Mouse (Mus musculus) retina, embryonic 14.5 days (tissue): ENCODE measurements around the gene Klrb1.
"Not testable (repeated sequence)": the region's sequence is repeated elsewhere in the genome, so short reads cannot be mapped to it uniquely, and the experiment has no call there.

Experiments
- DNase-seq: peaks from one replicate; pipeline ENCODE4 v3.0.0-alpha.2; 2015; ENCODE audit warnings: low spot score

Gene Klrb1

GRCm38 (mm10) chr6:128722959-128723358 lies at the start of gene Klrb1:
Gene Klrb1, minus strand, starts transcription at chr6:128723059.
- DNase-seq: no peak

GRCm38 (mm10) chr6:128769481-128770253 lies 46.8 kb upstream of the Klrb1 start:
- DNase-seq: peak; percentile 75

- no peak for DNase-seq
These were observed 45.2 kb upstream of the Klrb1 start for GRCm38 (mm10) chr6:128768047-128768446.

- peak; percentile 84 for DNase-seq
These were observed 43.8 kb upstream of the Klrb1 start for GRCm38 (mm10) chr6:128766486-128767254.

DNA sequence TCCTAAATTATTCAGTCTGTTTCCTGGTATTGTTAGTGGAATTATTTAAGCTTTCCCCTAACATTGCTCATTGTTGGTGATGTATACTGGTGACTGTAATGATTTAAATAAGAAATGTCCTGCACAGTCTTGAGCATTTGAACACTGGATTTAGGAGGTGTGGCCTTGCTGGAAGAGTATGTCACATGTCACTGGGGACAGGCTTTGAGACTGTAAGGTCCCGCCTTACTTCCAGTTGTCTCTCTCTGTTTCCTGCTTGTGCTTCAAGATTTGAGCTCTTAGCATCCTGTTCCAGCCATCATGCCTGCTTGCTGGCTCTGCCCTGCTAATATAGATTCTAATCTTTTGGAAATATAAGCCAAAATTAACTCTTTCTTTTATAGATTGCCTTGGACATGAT lies 42.4 kb upstream of the Klrb1 start:
- no peak for DNase-seq

DNA sequence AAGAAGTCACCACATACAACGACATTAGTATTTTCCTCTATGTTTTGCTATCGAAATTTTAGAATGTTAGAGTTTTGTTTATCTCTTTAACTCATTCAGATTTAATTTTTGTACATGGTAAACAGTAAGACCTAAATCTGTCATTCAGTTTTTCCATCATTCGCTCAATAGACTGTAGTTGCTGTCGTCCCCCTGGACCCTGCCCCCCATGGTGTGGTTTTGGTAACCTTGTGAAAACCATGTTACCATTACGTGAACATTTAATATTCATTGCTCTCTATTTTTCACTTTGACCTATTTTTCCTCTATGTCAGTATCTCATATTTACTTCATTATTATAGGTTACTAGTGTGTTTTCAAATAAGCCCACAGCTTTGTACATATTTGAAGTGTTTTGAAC lies 41.7 kb upstream of the Klrb1 start:
- no peak for DNase-seq

DNA sequence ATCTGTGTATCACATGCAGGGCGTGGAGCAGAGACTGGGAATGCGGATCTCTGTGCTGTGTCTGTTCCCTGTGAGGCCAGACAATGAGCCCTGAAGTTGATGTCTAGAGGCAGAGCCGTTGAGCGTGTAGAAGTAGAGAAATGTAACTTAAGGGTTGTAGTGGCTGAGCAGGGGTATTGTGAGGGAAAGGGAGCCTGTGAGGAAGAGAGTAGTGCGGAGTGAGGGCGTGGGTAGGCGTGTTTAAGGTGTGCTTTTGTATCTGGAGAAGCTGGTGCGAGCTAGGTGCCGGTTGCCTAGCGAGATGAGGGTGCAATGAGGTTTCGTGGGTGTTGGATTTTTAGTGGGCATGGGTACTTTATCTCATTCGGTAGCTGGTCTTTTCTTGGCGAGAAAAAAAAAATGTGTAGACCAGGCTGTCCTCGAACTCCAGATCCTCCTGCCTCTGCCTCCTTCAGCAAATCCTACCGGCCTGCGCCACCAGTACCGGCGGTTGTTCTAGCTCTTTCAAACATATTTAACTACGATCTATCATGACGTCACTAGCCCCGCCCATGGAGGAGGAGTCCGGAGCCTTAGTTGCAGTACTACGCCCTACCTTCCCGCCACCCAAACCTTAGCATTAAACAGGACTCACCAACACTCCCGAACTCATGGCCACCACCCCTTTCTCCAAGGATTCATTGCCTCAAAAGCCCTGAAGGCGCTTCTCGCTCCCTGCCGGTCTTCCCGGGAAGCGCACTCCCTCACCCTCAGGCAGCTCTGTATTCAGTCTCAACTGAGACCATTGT lies 41.1 kb upstream of the Klrb1 start:
- peak; percentile 99 for DNase-seq

DNA sequence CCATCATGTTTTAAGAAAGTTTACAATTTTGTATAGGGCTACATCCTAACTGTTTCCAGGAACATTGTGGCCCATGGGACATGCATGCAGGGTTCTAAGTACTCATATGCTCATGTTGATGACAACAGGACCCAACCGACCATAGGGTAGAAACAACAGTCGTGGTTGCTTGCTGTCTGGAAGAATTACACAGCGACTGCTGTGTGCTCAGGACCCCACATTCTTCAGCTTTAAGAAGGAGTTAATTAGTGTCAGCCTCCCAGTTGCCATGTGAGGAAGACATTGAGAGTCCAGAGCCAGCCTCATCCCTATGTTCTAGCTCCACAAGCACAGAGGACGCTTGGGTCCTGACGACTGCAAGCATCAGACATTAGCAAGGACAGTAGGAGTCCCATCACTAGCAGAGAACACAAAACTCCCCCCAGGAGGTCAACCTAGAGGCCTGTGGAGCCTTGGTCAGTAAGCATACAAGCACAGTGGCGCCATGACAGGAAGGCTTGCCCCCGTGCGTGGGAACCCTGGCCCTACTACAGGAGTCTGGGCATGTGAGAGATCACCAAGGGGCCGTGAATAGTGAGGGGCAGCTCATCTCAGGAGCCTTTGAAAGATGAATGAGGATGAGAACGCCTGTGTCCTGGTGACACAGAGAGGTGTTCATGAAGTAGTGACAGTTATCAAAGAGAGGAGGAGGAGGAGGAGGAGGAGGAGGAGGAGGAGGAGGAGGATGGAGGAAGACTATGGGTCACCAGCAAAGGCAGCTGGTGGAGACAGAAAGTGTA lies 40.2 kb upstream of the Klrb1 start:
- DNase-seq: not testable (repeated sequence)

DNA sequence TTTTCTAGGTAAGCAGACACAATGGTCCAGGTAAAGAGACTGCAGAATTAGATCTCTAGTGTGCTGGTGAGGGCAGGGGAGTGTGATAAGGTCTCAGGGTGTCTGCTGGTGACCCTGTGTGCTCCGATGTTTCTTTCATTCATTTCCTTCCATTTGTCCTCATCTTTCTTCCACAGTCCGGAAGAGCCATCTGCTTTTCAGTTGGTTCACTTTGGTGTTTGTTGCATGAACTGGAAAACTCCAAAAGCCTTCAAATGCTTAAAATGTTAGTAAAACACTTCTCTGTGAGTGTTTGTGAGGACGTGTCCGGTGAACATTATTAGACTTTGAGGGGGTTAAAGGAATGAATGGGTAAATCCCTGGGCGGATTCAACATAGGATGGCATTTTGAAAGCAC lies 38.3 kb upstream of the Klrb1 start:
- peak; percentile 38 for DNase-seq

- DNase-seq: peak; percentile 92
These were observed 37.7 kb upstream of the Klrb1 start for GRCm38 (mm10) chr6:128760416-128761143.

GRCm38 (mm10) chr6:128760016-128760415 lies 37.2 kb upstream of the Klrb1 start:
- DNase-seq: peak; percentile 93

- DNase-seq: no peak
These were observed 36.5 kb upstream of the Klrb1 start for GRCm38 (mm10) chr6:128759221-128759950.

DNA sequence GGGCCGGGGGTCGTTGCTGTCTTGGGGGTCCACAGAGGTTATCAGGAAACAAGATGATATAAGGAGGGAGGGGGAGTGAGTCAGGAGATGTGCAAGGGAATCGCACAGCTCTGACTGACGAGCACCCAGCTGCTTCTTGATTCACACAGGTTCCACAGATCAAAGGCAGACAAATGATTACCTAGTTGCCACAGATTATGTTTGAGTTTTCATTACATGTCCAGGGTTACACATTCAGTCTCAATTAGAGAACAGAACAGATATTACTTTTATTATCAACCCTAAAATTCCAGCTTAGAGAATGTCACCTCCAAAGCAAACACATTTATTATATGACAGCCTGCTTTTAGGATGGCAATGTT lies 32.5 kb upstream of the Klrb1 start:
- not testable (repeated sequence) for DNase-seq

DNA sequence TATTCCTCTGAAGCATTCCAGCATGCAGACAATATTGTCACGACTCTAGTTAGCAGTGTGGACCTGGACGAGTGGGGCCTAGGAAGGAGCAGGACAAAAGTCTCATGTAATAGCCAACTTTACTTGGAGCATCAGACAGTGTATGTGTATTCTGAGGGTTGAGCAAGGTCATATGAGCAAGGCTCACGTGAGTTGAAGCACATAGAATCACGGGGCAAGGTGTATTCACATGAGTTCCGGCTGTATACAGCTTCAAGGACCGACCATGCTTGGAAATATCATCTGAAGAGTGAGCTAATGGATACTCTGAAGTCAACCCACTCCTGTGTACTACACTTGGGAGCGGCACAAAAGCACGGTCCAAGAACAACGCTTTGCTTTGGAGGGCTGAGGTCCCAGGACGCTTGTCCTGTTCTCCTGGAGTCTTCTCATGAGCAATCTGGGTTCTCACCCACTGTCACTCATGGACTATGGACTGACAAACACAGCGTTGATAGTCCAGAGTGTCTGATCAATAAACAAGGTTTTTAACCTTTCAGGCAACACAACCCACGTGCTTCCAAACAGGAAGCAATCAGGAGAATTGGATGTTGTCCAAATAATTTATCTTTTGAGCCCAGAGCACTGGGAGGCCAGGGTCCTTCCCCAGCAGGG lies 32.0 kb upstream of the Klrb1 start:
- not testable (repeated sequence) for DNase-seq

GRCm38 (mm10) chr6:128754265-128754664 lies 31.4 kb upstream of the Klrb1 start:
- DNase-seq: not testable (repeated sequence)

DNA sequence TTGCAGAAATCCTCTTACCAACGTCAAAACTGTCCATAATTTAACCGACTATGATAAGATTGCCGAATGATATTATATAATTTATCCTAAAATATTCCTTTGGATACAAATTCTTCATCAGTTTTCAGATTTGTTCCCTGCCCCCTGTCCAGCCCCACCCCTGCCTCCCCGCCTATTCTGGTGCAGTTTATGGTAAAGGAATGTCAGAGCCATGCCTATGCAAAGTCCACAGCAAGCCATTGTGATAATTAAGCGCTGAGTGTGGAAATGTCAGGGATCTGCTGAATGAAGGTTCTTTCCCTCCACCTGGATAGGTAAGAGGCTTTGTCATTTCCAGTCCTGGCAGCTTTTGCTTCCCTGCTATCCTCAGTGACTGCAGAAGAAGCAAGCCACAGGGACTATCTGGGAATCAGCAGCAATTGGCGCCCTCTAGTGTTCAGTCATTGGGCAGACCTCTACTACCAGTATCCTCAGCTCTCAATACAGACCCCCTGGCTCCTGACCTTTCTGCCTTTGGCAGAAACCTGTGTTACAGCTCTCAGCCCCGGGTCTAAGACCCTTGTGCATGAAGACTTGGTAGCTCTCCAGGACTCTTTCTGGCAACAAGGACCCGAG lies 30.9 kb upstream of the Klrb1 start:
- DNase-seq: peak; percentile 93

GRCm38 (mm10) chr6:128747006-128747405 lies 24.1 kb upstream of the Klrb1 start:
- DNase-seq: not testable (repeated sequence)

GRCm38 (mm10) chr6:128737445-128737844 lies 14.6 kb upstream of the Klrb1 start:
- DNase-seq: no peak

DNA sequence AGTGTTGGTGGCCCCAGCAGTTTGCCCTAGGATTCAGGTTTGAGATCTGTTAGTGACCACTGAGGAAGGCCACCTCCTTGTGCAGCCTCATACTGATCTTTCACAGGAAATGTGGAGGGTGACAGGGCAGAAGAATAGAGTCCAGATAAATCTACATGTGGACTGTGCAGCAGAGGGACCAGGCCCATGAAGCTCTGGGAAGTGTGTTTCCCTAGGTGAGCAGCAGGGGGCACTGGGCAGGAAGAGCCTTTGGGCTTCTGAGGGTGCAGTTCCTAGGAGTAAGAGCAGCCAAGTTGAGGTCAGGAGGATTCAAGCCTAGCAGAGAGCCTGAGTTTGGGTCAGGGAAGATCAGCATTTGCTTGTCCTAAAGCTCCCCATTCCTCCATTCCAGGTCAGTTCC lies 13.2 kb upstream of the Klrb1 start:
- DNase-seq: peak; percentile 22
